Mouse (Mus musculus) lung, embryonic 15.5 days (tissue): ENCODE measurements around the gene Gm17490. TPM values are rescaled to one million over a fixed set of nuclear protein-coding genes. Genes with fewer than 3 reads are reported as not detected.

ENCODE experiments used
- ATAC-seq: fragments of 200-750 bp; cut with Nextera tagmentation; 2 replicates; pipeline ENCODE4 v1.8.0; 2017; ENCODE audit warnings: moderate number of reproducible peaks, borderline replicate concordance; ENCODE audit not compliant: low FRiP score, low TSS enrichment; ENCODE audit errors: extremely low read depth
- H3K27ac ChIP-seq: fragments of 300-500 bp; sonication (generic); 2 replicates; pipeline ENCODE4 v1.5.1; 2015; ENCODE audit warnings: moderate library complexity, mild to moderate bottlenecking, inconsistent platforms
- H3K27me3 ChIP-seq: fragments of 300-500 bp; sonication (generic); 2 replicates; pipeline ENCODE4 v1.6.1; 2015; ENCODE audit warnings: inconsistent platforms
- H3K36me3 ChIP-seq: fragments of 300-500 bp; sonication (generic); 2 replicates; pipeline ENCODE4 v1.6.1; 2015; ENCODE audit warnings: inconsistent platforms
- H3K4me1 ChIP-seq: fragments of 300-500 bp; sonication (generic); 2 replicates; pipeline ENCODE4 v1.6.1; 2015; ENCODE audit warnings: inconsistent platforms
- H3K4me2 ChIP-seq: fragments of 300-500 bp; sonication (generic); 2 replicates; pipeline ENCODE4 v1.6.1; 2015; ENCODE audit warnings: inconsistent platforms, mild to moderate bottlenecking, moderate library complexity
- H3K4me3 ChIP-seq: fragments of 300-500 bp; sonication (generic); 2 replicates; pipeline ENCODE4 v1.5.1; 2015; ENCODE audit warnings: mild to moderate bottlenecking, inconsistent platforms
- H3K9ac ChIP-seq: fragments of 300-500 bp; sonication (generic); 2 replicates; pipeline ENCODE4 v1.6.1; 2015; ENCODE audit warnings: inconsistent platforms
- H3K9me3 ChIP-seq: fragments of 300-500 bp; sonication (generic); 2 replicates; pipeline ENCODE4 v1.6.1; 2016; ENCODE audit warnings: inconsistent platforms
- WGBS: fragments of 180-500 bp; shearing (Covaris S2); methylation state at CpG from one replicate; pipeline ENCODE4 v1.1.7; 2015; 5-methylcytosine and 5-hydroxymethylcytosine counted together
- polyA plus RNA-seq: library from polyadenylated mRNA; unstranded; fragments of >200 nt; fragmentation: Nextera tagmentation; extraction: Ambion mirVana; gene quantifications from 2 replicates; pipeline ENCODE4 v1.2.1, GENCODE M21; 2015

Gene Gm17490
- polyA plus RNA-seq, 1 experiment from 2014 or later = not detected

DNA sequence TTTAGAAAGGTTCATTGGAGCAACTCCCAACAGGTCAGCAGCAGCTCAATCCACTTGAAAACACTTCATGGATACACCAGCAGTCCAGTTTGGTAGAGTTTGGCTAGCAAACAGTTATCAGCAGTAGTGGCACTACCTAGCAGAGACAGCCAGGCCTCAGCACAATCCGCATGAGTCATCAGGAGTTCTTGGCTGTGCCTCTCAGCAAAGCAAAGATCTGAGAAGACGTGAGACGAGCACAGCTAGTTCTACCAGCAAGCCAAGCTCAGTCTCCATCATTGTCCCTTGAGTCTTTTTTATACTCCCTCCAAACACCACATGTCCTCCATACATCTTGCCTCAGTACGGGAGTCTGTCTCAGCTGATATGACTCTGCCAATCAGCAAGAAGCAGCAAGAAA lies 46.7 kb downstream of the Gm17490 start:
- no peak overlapping the region for H3K4me3 ChIP-seq
- H3K4me1 ChIP-seq = no peaks in the 10 kb centered on the region
- no peaks in the 10 kb centered on the region for H3K27me3 ChIP-seq
- no peaks in the 10 kb centered on the region for H3K9me3 ChIP-seq
- no peak overlapping the region for H3K27ac ChIP-seq
- H3K4me2 ChIP-seq = no peak overlapping the region
- H3K36me3 ChIP-seq = peaks cover 17% of the 10 kb centered on the region
- WGBS = 90% methylated on average over 4 of the region's 4 CpGs
- no peak for ATAC-seq
- no peak overlapping the region for H3K9ac ChIP-seq

GRCm38 (mm10) chr2:11578187-11578586 lies 47.9 kb downstream of the Gm17490 start:
- Histone ChIP-seq H3K27ac (no peak overlapping the region), H3K9ac (no peak overlapping the region), H3K4me3 (no peak overlapping the region), H3K36me3 (peaks cover 8% of the 10 kb centered on the region; the same call in 1 of the 2 replicates), H3K4me2 (no peak overlapping the region), H3K9me3 (no peaks in the 10 kb centered on the region), H3K27me3 (no peaks in the 10 kb centered on the region), H3K4me1 (no peaks in the 10 kb centered on the region)
- ATAC-seq = no peak
- 89% methylated on average over 6 of the region's 6 CpGs for WGBS

Other genes starting within 250 kb of the Gm17490 start
- gene Pfkfb3, start 72.2 kb downstream of the Gm17490 start, polyA plus RNA-seq = 22.0 and 25.4 TPM in 2 replicates
- 134 and 136 TPM in 2 replicates for gene Rbm17, start 22.1 kb downstream of the Gm17490 start, polyA plus RNA-seq
- 0.82 and 3.8 TPM in 2 replicates for gene Il2ra, start 16.5 kb upstream of the Gm17490 start, polyA plus RNA-seq
- 3.1 and 4.5 TPM in 2 replicates for gene Il15ra, start 79.0 kb upstream of the Gm17490 start, polyA plus RNA-seq
- 98.8 and 105 TPM in 2 replicates for gene Fbh1, start 151.3 kb upstream of the Gm17490 start, polyA plus RNA-seq
- gene Ankrd16, start 151.6 kb upstream of the Gm17490 start, polyA plus RNA-seq = 34.6 and 41.7 TPM in 2 replicates